Mouse (Mus musculus): ENCODE measurements at regions not wholly inside any gene's neighbourhood (a gene's known extent, or its start where the extent isn't known, plus 50 kb on each side); places are given as distances from the start of the nearest gene placed in this dataset.
"Not testable (repeated sequence)": the region's sequence is repeated elsewhere in the genome, so short reads cannot be mapped to it uniquely, and the experiment has no call there.

DNA sequence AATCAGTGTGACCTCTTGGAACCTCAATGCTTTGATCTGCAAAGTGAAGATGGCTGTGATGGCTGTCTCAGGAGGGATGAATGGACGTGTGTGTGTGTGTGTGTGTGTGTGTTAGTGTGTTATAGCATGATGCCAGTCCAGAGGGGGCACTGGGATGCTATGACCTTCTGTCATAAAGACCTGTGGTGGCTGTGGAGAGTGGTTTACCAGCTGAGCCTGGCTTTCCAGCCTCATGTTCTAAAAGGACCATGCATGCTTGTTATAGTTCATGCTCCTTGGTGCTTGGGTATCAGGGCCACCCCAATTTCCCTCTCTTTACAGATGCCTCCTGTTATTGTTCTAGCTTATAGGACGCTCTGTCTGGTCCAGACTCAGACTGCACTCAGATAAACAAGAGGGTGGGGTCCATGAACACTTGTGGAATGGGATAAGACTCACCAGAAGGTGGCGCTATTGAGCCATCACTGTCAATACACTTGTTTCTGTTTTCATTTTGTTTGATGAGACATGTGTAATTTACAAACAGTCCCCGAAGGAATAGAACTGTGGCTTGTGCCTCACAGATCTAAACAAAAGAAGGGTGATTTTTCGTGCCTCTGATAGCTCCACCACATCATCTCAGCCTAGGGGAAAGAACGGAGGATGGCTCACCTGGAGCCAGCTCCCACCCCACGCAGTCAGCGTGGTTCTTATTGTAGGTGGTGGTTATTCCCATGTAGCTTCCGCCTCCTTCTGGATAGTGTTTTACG is 140.9 kb downstream of the Nucb2 start:
- no peaks in the 10 kb centered on the region for H3K36me3 ChIP-seq (ENCODE audit: control insufficient read depth, insufficient read depth, low read length, poor library complexity, severe bottlenecking)
- peak; percentile 82 for DNase-seq (ENCODE audit: low read depth, low spot score)

DNA sequence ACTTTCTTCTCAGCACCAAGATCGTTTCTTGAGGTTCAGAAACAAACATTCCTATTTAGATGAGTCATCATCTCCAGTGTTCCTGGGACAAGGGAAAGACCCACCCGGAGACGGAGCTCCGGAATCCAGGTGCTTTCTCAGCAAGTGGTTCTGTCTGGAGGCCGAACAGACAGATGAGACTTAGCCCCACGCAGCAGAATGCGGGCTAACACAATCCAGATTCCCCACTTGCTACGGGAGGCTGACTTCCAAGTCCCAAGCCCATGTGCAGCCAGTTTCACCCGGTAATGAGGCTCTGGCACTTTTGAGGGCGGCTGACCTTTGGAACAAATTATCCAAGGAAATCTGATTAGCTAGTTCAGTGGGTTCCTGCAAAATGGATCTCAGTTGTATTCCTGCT is 150.3 kb downstream of the Nucb2 start:
- no peaks in the 10 kb centered on the region for H3K27me3 ChIP-seq (ENCODE audit: control insufficient read depth, insufficient read depth, low read length, poor library complexity, severe bottlenecking)
- DNase-seq (ENCODE audit: low read depth, low spot score) = no peak
- no peaks in the 10 kb centered on the region for H3K36me3 ChIP-seq (ENCODE audit: control insufficient read depth, insufficient read depth, low read length, poor library complexity, severe bottlenecking)

More for the DNA sequence above, 140.9 kb downstream of the Nucb2 start:
- no peaks in the 10 kb centered on the region for H3K27me3 ChIP-seq (ENCODE audit: control insufficient read depth, insufficient read depth, low read length, poor library complexity, severe bottlenecking)

GRCm38 (mm10) chr7:116657040-116657439 is 152.9 kb downstream of the Nucb2 start:
- not testable (repeated sequence) for DNase-seq (ENCODE audit: low read depth, low spot score); H3K36me3 ChIP-seq (ENCODE audit: control insufficient read depth, insufficient read depth, low read length, poor library complexity, severe bottlenecking); H3K27me3 ChIP-seq (ENCODE audit: control insufficient read depth, insufficient read depth, low read length, poor library complexity, severe bottlenecking)

- H3K36me3 ChIP-seq (ENCODE audit: control insufficient read depth, insufficient read depth, low read length, poor library complexity, severe bottlenecking) = no peaks in the 10 kb centered on the region
- H3K27me3 ChIP-seq (ENCODE audit: control insufficient read depth, insufficient read depth, low read length, poor library complexity, severe bottlenecking) = no peaks in the 10 kb centered on the region
- DNase-seq (ENCODE audit: low read depth, low spot score) = no peak
Measured at GRCm38 (mm10) chr7:116665581-116665980, 161.4 kb downstream of the Nucb2 start.

GRCm38 (mm10) chr7:116674199-116675019 is 170.2 kb downstream of the Nucb2 start:
- Histone ChIP-seq H3K36me3 (ENCODE audit: control insufficient read depth, insufficient read depth, low read length, poor library complexity, severe bottlenecking) (no peaks in the 10 kb centered on the region), H3K27me3 (ENCODE audit: control insufficient read depth, insufficient read depth, low read length, poor library complexity, severe bottlenecking) (no peaks in the 10 kb centered on the region)
- DNase-seq (ENCODE audit: low read depth, low spot score) = no peak

GRCm38 (mm10) chr7:116676696-116677095 is 172.5 kb downstream of the Nucb2 start:
- H3K36me3 ChIP-seq (ENCODE audit: control insufficient read depth, insufficient read depth, low read length, poor library complexity, severe bottlenecking) = no peaks in the 10 kb centered on the region
- no peaks in the 10 kb centered on the region for H3K27me3 ChIP-seq (ENCODE audit: control insufficient read depth, insufficient read depth, low read length, poor library complexity, severe bottlenecking)
- peak; percentile 13 for DNase-seq (ENCODE audit: low read depth, low spot score)

DNA sequence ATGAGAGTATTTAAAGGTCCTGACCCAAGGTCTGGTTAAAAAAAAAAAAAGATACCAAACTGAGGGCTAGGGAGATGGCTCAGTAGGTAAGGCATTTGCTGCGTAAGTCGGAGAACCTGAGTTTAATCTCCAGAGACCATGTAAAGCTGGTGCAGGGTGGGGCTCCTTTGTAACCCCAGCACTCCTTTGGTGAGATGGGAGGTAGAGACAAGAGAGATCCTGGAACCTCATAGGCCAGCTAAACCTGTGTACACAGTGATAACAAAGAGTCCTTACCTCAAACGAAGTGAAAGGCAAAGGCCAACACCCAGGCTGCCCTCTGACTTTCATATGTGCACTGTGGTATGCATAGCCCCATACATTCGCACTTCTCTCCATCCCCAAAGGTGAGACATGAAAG is 175.0 kb downstream of the Nucb2 start:
- DNase-seq (ENCODE audit: low read depth, low spot score) = no peak
- Histone ChIP-seq H3K27me3 (ENCODE audit: control insufficient read depth, insufficient read depth, low read length, poor library complexity, severe bottlenecking) (no peaks in the 10 kb centered on the region), H3K36me3 (ENCODE audit: control insufficient read depth, insufficient read depth, low read length, poor library complexity, severe bottlenecking) (no peaks in the 10 kb centered on the region)

DNA sequence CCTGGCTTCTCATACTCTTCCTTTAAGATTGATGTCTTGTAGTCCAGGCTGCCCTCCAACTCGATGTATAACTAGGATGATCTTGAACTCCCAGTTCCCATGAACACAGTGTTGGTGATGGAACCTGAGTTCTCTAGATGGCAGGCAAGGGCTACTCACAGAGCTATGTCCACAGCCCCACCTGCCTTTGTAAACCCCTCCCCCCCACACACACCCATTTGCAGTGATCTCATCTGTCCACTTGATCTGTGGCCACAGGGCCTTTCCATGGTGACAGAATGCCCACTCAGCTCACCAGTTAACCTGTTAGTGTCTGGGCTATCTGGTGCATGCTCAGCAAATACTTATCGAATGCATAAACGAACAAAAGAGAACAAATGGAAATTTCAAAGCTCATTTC is 176.4 kb downstream of the Nucb2 start:
- DNase-seq (ENCODE audit: low read depth, low spot score) = no peak
- H3K36me3 ChIP-seq (ENCODE audit: control insufficient read depth, insufficient read depth, low read length, poor library complexity, severe bottlenecking) = no peaks in the 10 kb centered on the region
- no peaks in the 10 kb centered on the region for H3K27me3 ChIP-seq (ENCODE audit: control insufficient read depth, insufficient read depth, low read length, poor library complexity, severe bottlenecking)

DNA sequence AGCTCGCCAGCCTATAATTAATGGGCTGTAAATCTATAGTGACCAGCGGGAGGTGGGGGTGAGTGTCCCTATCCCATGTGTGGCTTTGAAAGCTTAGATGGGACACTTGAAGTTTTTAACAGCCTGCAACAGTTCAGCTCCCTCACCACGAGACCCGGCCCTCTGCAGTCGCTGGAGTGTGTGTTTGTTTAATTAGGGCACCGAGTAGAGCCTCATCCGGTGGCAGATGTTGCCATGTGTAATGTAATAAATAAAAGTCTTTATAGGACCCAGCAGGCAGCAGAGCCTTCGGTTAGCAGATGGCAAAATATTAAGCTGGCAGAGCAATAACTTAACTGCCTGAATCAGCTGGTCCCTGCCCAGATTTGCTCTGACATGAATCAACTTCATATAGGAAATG is 177.1 kb downstream of the Nucb2 start:
- DNase-seq (ENCODE audit: low read depth, low spot score) = no peak
- Histone ChIP-seq H3K27me3 (ENCODE audit: control insufficient read depth, insufficient read depth, low read length, poor library complexity, severe bottlenecking) (no peaks in the 10 kb centered on the region), H3K36me3 (ENCODE audit: control insufficient read depth, insufficient read depth, low read length, poor library complexity, severe bottlenecking) (no peaks in the 10 kb centered on the region)

- Histone ChIP-seq H3K27me3 (ENCODE audit: control insufficient read depth, insufficient read depth, low read length, poor library complexity, severe bottlenecking) (no peaks in the 10 kb centered on the region), H3K36me3 (ENCODE audit: control insufficient read depth, insufficient read depth, low read length, poor library complexity, severe bottlenecking) (no peaks in the 10 kb centered on the region)
- DNase-seq (ENCODE audit: low read depth, low spot score) = no peak
Measured at GRCm38 (mm10) chr7:116700409-116700808, 196.2 kb downstream of the Nucb2 start.

DNA sequence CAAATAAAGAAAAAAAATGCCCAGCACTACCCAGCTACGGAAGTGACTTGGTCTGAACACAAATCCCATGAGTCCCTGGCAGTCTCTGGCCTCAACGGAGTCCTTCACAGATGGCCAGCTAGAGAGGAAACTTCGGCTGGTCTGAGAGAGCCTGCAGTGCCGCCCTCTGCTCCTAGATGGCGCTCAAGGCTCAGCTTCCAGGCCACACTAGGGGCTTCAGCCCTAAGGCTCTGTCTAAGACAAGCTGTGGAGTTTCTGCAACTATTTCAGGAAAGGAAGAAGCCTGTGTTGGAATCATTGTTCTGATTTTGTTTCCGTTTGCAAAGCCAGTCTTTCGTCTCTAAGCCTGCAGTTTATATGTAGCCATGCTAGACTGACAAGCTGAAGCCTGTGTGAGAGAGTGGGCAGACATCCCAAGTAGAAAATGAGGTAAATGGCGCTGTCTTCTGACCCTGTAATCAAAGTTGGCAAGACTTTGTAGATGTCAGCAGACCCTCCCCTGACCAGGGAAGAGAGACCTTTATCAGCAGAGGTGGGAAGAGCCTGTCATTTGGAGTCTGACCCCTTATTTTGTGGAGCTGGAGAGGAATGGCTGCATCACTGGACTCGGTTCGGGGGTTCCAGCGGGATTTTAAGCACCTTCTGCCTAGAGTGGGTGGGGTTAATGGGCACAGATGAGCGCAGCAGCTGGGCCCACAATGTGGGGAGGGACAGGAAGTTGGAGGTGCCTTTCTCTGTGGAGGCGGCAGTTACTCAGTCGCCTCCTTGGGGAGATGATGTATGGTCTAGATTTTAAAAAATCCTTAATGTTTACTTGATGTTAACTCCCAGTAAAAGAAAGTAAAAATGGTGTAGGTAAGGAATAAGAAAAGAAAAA is 197.5 kb downstream of the Nucb2 start:
- Histone ChIP-seq H3K36me3 (ENCODE audit: control insufficient read depth, insufficient read depth, low read length, poor library complexity, severe bottlenecking) (no peaks in the 10 kb centered on the region), H3K27me3 (ENCODE audit: control insufficient read depth, insufficient read depth, low read length, poor library complexity, severe bottlenecking) (no peaks in the 10 kb centered on the region)
- DNase-seq (ENCODE audit: low read depth, low spot score) = peak; percentile 79

- H3K27me3 ChIP-seq (ENCODE audit: control insufficient read depth, insufficient read depth, low read length, poor library complexity, severe bottlenecking) = no peaks in the 10 kb centered on the region
- no peaks in the 10 kb centered on the region for H3K36me3 ChIP-seq (ENCODE audit: control insufficient read depth, insufficient read depth, low read length, poor library complexity, severe bottlenecking)
- DNase-seq (ENCODE audit: low read depth, low spot score) = peak; percentile 6
Measured at GRCm38 (mm10) chr7:116702596-116702995, 198.4 kb downstream of the Nucb2 start.

DNA sequence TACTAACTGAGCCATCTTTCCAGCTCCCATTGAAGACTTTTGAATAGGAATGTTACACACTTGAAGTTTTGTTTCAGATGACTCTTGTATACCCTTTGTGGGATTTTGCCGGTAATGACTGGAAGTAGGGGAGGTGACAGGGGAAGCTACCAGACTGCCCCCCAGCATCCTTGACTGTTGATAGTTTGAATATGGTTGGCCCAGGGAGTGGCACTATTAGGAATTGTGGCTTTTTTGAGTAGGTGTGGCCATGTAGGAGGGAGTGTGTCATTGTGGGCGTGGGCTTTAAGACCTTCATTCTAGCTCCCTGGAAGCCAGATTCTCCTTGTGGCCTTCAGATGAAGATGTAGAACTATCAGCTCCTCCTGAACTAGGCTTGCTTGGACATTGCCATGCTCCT is 207.4 kb downstream of the Nucb2 start:
- Histone ChIP-seq H3K27me3 (ENCODE audit: control insufficient read depth, insufficient read depth, low read length, poor library complexity, severe bottlenecking) (no peaks in the 10 kb centered on the region), H3K36me3 (ENCODE audit: control insufficient read depth, insufficient read depth, low read length, poor library complexity, severe bottlenecking) (no peaks in the 10 kb centered on the region)
- DNase-seq (ENCODE audit: low read depth, low spot score) = no peak

DNA sequence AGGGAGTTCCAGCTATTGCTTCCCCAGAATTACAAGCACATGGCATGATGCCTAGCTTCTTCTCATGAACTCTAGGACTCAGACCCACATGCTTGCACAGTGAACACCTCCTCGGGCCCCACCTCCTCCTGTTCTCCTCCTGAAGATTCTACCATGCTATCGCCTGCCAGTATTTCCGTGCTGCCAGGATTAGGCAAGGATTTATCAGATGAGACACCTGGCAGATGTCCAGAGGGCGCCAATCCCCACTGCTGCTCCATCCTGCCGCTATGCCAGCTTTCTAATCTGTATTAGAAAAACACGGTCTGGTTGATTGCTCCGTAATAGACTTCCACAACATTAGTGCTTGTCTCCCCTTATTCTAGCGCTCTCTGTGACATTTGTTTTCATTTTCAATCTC is 209.0 kb downstream of the Nucb2 start:
- Histone ChIP-seq H3K27me3 (ENCODE audit: control insufficient read depth, insufficient read depth, low read length, poor library complexity, severe bottlenecking) (no peaks in the 10 kb centered on the region), H3K36me3 (ENCODE audit: control insufficient read depth, insufficient read depth, low read length, poor library complexity, severe bottlenecking) (no peaks in the 10 kb centered on the region)
- DNase-seq (ENCODE audit: low read depth, low spot score) = no peak
